In genomic region chr10:22659386-22659725, GRCm38 (mm10) we compare ENCODE assay signal across 18 mouse cellular contexts. TPM values are rescaled to one million over a fixed set of nuclear protein-coding genes. Genes with fewer than 3 reads are reported as not detected.
DNase-seq lines count a peak whose midpoint lies in the region; ATAC-seq and TF ChIP-seq lines count a peak whose summit lies in the region.
"Had no signal": no experiment of that assay in that cellular context is flagged by ENCODE, and none has a peak within 500 bp of the region (broad histone marks: within the 10 kb centered on the region; RNA-seq: fewer than 3 reads in every experiment).

No protein-coding gene starts in this region.

- no peaks in the 10 kb centered on the region for H3K36me3 ChIP-seq in heart, adult 2 months (ENCODE audit: control insufficient read depth, insufficient read depth, low read length)
- H3K36me3 ChIP-seq in embryonic facial prominence, embryonic 11.5 days (replicated peaks; ENCODE audit: control insufficient read depth, insufficient read depth, low read depth, low read length) = no peaks in the 10 kb centered on the region
- no peaks in the 10 kb centered on the region for H3K36me3 ChIP-seq in hindbrain, embryonic 11.5 days (ENCODE audit: control insufficient read depth, insufficient read depth, low read length)
- no peaks in the 10 kb centered on the region for H3K36me3 ChIP-seq in midbrain, embryonic 12.5 days
- no peaks in the 10 kb centered on the region for H3K36me3 ChIP-seq in heart, embryonic 10.5 days
- H3K36me3 ChIP-seq: heart, embryonic 13.5 days; lung, embryonic 15.5 days had no signal

- TF ChIP-seq EP300 in heart, adult 2 months (IDR thresholded peaks at IDR 0.05; ENCODE audit: insufficient read depth, low read depth, low read length) = no peak

- no peaks in the 10 kb centered on the region for H3K79me2 ChIP-seq in heart, adult 2 months (replicated peaks; ENCODE audit: control insufficient read depth, insufficient read depth, low read length)

- peak; percentile 79 for DNase-seq in heart, adult 11 months
- no peak for DNase-seq in heart, adult 2 months
- DNase-seq in embryonic facial prominence, embryonic 11.5 days (ENCODE audit: low spot score) = no peak
- peak; percentile 5 for DNase-seq in hindbrain, embryonic 11.5 days (ENCODE audit: low spot score)
- DNase-seq in heart, embryonic 10.5 days (ENCODE audit: low spot score) = no peak
- no peak for DNase-seq in spleen, adult 12 weeks (ENCODE audit: low spot score)
- no peak for DNase-seq in lung, postnatal 4 days
- DNase-seq: cerebellum, adult 18-20 months; gastrocnemius, postnatal 10 days; kidney, adult 9 months; liver; right cerebral cortex, adult 18-20 months had no signal

- no peak overlapping the region for H3K9ac ChIP-seq in heart, adult 2 months (ENCODE audit: low read depth, low read length)
- no peak overlapping the region for H3K9ac ChIP-seq in embryonic facial prominence, embryonic 11.5 days (replicated peaks; ENCODE audit: low read length)
- H3K9ac ChIP-seq in hindbrain, embryonic 11.5 days (ENCODE audit: low read depth, low read length) = no peak overlapping the region
- H3K9ac ChIP-seq in midbrain, embryonic 12.5 days (replicated peaks) = no peak overlapping the region
- H3K9ac ChIP-seq: lung, embryonic 15.5 days had no signal

- no peak overlapping the region for H3K27ac ChIP-seq in heart, adult 2 months
- H3K27ac ChIP-seq in embryonic facial prominence, embryonic 11.5 days (replicated peaks; ENCODE audit: low read depth, low read length) = peak overlapping the region; percentile 25; the same call in 1 of the 2 replicates
- peak overlapping the region; percentile 67 for H3K27ac ChIP-seq in hindbrain, embryonic 11.5 days (ENCODE audit: low read depth, low read length)
- peak overlapping the region; percentile 69 for H3K27ac ChIP-seq in midbrain, embryonic 12.5 days (replicated peaks)
- no peak overlapping the region for H3K27ac ChIP-seq in heart, embryonic 10.5 days
- H3K27ac ChIP-seq: heart, embryonic 13.5 days; lung, embryonic 15.5 days had no signal

- TF ChIP-seq POLR2A in heart, adult 2 months (IDR thresholded peaks at IDR 0.05; ENCODE audit: insufficient read depth, low read depth, low read length) = no peak

- intact Hi-C loops in heart, adult 2 months (cut with DNase I) = no loop called here

- H3K9me3 ChIP-seq in embryonic facial prominence, embryonic 11.5 days (replicated peaks; ENCODE audit: control insufficient read depth, low read length) = no peaks in the 10 kb centered on the region
- no peaks in the 10 kb centered on the region for H3K9me3 ChIP-seq in hindbrain, embryonic 11.5 days (ENCODE audit: control insufficient read depth, low read length)
- no peaks in the 10 kb centered on the region for H3K9me3 ChIP-seq in midbrain, embryonic 12.5 days
- no peaks in the 10 kb centered on the region for H3K9me3 ChIP-seq in heart, embryonic 10.5 days
- H3K9me3 ChIP-seq: heart, embryonic 13.5 days; lung, embryonic 15.5 days had no signal

- 92% methylated on average over 10 of the region's 10 CpGs for WGBS in heart, adult 2 months
- WGBS in embryonic facial prominence, embryonic 11.5 days = 82% methylated on average over 10 of the region's 10 CpGs
- 77% methylated on average over 10 of the region's 10 CpGs for WGBS in hindbrain, embryonic 11.5 days
- WGBS in midbrain, embryonic 12.5 days = 77% methylated on average over 10 of the region's 10 CpGs
- WGBS in heart, embryonic 10.5 days = 86% methylated on average over 10 of the region's 10 CpGs

- no peak overlapping the region for H3K4me3 ChIP-seq in heart, adult 2 months
- H3K4me3 ChIP-seq in embryonic facial prominence, embryonic 11.5 days (ENCODE audit: low read depth, low read length) = no peak overlapping the region
- no peak overlapping the region for H3K4me3 ChIP-seq in hindbrain, embryonic 11.5 days (ENCODE audit: low read depth, low read length)
- no peak overlapping the region for H3K4me3 ChIP-seq in midbrain, embryonic 12.5 days
- H3K4me3 ChIP-seq in heart, embryonic 10.5 days = no peak overlapping the region
- H3K4me3 ChIP-seq: lung, embryonic 15.5 days; megakaryocyte, embryonic 14.5 days had no signal

- ATAC-seq in embryonic facial prominence, embryonic 11.5 days (replicated peaks; ENCODE audit: insufficient number of reproducible peaks, low FRiP score, low TSS enrichment, low read depth) = no peak
- ATAC-seq in hindbrain, embryonic 11.5 days (ENCODE audit: low FRiP score) = no peak
- no peak; the same call in 1 of the 2 replicates for ATAC-seq in midbrain, embryonic 12.5 days (ENCODE audit: low FRiP score, low read depth)
- ATAC-seq: Patski had no signal

- no peaks in the 10 kb centered on the region for H3K4me1 ChIP-seq in heart, adult 2 months (ENCODE audit: control insufficient read depth, insufficient read depth, low read length)
- no peaks in the 10 kb centered on the region; the same call in 1 of the 2 replicates for H3K4me1 ChIP-seq in embryonic facial prominence, embryonic 11.5 days (ENCODE audit: control insufficient read depth, insufficient read depth, low read length)
- peaks cover 3% of the 10 kb centered on the region; the same call in 1 of the 2 replicates for H3K4me1 ChIP-seq in hindbrain, embryonic 11.5 days (replicated peaks; ENCODE audit: control insufficient read depth, insufficient read depth, low read length)
- H3K4me1 ChIP-seq in midbrain, embryonic 12.5 days = peaks cover 17% of the 10 kb centered on the region
- peaks cover 10% of the 10 kb centered on the region for H3K4me1 ChIP-seq in heart, embryonic 10.5 days
- H3K4me1 ChIP-seq: megakaryocyte, embryonic 14.5 days had no signal

- H3K27me3 ChIP-seq in heart, adult 2 months (ENCODE audit: control insufficient read depth, insufficient read depth, low read length) = no peaks in the 10 kb centered on the region
- H3K27me3 ChIP-seq in embryonic facial prominence, embryonic 11.5 days (ENCODE audit: control insufficient read depth, insufficient read depth, low read length) = no peaks in the 10 kb centered on the region
- no peaks in the 10 kb centered on the region for H3K27me3 ChIP-seq in hindbrain, embryonic 11.5 days (ENCODE audit: control insufficient read depth, insufficient read depth, low read length)
- no peaks in the 10 kb centered on the region for H3K27me3 ChIP-seq in midbrain, embryonic 12.5 days
- H3K27me3 ChIP-seq in heart, embryonic 10.5 days (ENCODE audit: insufficient read depth, poor library complexity, severe bottlenecking) = no peaks in the 10 kb centered on the region
- H3K27me3 ChIP-seq: heart, embryonic 13.5 days; lung, embryonic 15.5 days; megakaryocyte, embryonic 14.5 days; Patski had no signal

- TF ChIP-seq CTCF in heart, adult 2 months (IDR thresholded peaks at IDR 0.05) = no peak

- no peak overlapping the region for H3K4me2 ChIP-seq in embryonic facial prominence, embryonic 11.5 days (ENCODE audit: low read depth, low read length)
- H3K4me2 ChIP-seq in hindbrain, embryonic 11.5 days (replicated peaks; ENCODE audit: low read depth, low read length) = no peak overlapping the region
- H3K4me2 ChIP-seq in midbrain, embryonic 12.5 days (replicated peaks) = 0 out of 2 replicates have a peak overlapping the region, but pooled peaks have one; percentile 27

RNA-seq across cellular contexts. Expression of gene Slc2a12, which starts 14.5 kb away (rescaled TPM):
- total RNA-seq in heart, adult 2 months (2021) = 10 to 100 TPM; 12.7 to 15.7 TPM
- 5.0 and 7.7 TPM in 2 replicates for polyA plus RNA-seq in heart, adult 2 months (2012; rRNA removed)
- polyA plus RNA-seq in embryonic facial prominence, embryonic 11.5 days (2014; fragmentation: Nextera tagmentation; extraction: Ambion mirVana) = 1.6 and 2.1 TPM in 2 replicates
- 2.4 and 3.2 TPM in 2 replicates for polyA plus RNA-seq in hindbrain, embryonic 11.5 days (2014; fragmentation: Nextera tagmentation; extraction: Ambion mirVana)
- 4.4 and 4.9 TPM in 2 replicates for polyA plus RNA-seq in midbrain, embryonic 12.5 days (2016; fragmentation: Nextera tagmentation; extraction: Ambion mirVana)
- polyA plus RNA-seq in heart, embryonic 10.5 days (2016; fragmentation: Nextera tagmentation; extraction: Ambion mirVana) = 1.2 and 2.4 TPM in 2 replicates
- total RNA-seq: neutrophil, adult 5-6 weeks had no signal
- polyA plus RNA-seq: Patski had no signal

Comparison
In these comparisons a context has a peak if more than half of its experiments do, and no peak if none do; other contexts are left out.
1. DNase-seq: peak in heart, adult 11 months (single experiment) and hindbrain, embryonic 11.5 days (single experiment); none in heart, adult 2 months (0 of 2), embryonic facial prominence, embryonic 11.5 days (single experiment), heart, embryonic 10.5 days (single experiment), spleen, adult 12 weeks (single experiment) and lung, postnatal 4 days (0 of 2).
2. H3K27ac ChIP-seq: peak in embryonic facial prominence, embryonic 11.5 days (single experiment), hindbrain, embryonic 11.5 days (single experiment) and midbrain, embryonic 12.5 days (single experiment); none in heart, adult 2 months (single experiment) and heart, embryonic 10.5 days (single experiment).